Mouse (Mus musculus): ENCODE measurements at regions not wholly inside any gene's neighbourhood (a gene's known extent, or its start where the extent isn't known, plus 50 kb on each side); places are given as distances from the start of the nearest gene placed in this dataset.

DNA sequence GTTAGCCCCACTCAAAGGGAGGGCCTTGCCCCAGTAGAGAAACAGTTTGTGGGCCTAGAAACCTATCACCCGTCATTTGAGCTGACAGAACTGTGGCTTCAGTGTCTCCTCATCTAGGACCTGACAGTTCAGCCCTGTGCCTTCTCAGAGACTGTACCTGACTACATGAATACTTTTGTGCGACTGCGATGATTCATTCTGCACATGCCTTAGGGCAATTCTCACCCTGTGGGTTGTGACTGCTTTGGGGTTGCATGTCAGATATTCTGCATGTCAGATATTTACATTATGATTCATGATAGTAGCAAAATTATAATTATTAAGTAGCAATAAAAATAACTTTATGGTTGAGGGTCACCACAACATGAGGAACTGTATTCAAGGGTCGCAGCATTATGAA, 93.7 kb downstream of the Srek1 start:
- TF ChIP-seq CTCF (IDR thresholded peaks at IDR 0.05; ENCODE audit: borderline replicate concordance, insufficient read depth, low read depth, low read length) (no peak), POLR2A (IDR thresholded peaks at IDR 0.05; ENCODE audit: borderline replicate concordance, insufficient read depth, low read length) (no peak)

Measured in cerebellum, adult 2 months (tissue).